Mouse (Mus musculus) neural tube, embryonic 13.5 days (tissue): ENCODE results near the gene Mrvi1. TPM values are rescaled to one million over a fixed set of nuclear protein-coding genes. Genes with fewer than 3 reads are reported as not detected.

Experiments
- ATAC-seq: fragments of 200-750 bp; cut with Nextera tagmentation; 2 replicates; pipeline ENCODE4 v1.8.0; 2017; ENCODE audit warnings: low read depth, mild to moderate bottlenecking, moderate TSS enrichment, moderate library complexity
- H3K27ac ChIP-seq: fragments of 300-500 bp; sonication (generic); replicated peaks from 2 replicates; pipeline ENCODE4 v1.5.1; 2015; ENCODE audit warnings: moderate library complexity, mild to moderate bottlenecking, inconsistent platforms
- H3K27me3 ChIP-seq: fragments of 300-500 bp; sonication (generic); 2 replicates; pipeline ENCODE4 v1.6.1; 2015; ENCODE audit warnings: mild to moderate bottlenecking, inconsistent platforms
- H3K36me3 ChIP-seq: fragments of 300-500 bp; sonication (generic); 2 replicates; pipeline ENCODE4 v1.6.1; 2015; ENCODE audit warnings: mild to moderate bottlenecking, inconsistent platforms
- H3K4me1 ChIP-seq: fragments of 300-500 bp; sonication (generic); replicated peaks from 2 replicates; pipeline ENCODE4 v1.6.1; 2015; ENCODE audit warnings: inconsistent platforms
- H3K4me2 ChIP-seq: fragments of 300-500 bp; sonication (generic); 2 replicates; pipeline ENCODE4 v1.6.1; 2015; ENCODE audit warnings: inconsistent platforms, mild to moderate bottlenecking, moderate library complexity
- H3K4me3 ChIP-seq: fragments of 300-500 bp; sonication (generic); 2 replicates; pipeline ENCODE4 v1.5.1; 2015; ENCODE audit warnings: mild to moderate bottlenecking, inconsistent platforms
- H3K9ac ChIP-seq: fragments of 300-500 bp; sonication (generic); 2 replicates; pipeline ENCODE4 v1.6.1; 2015; ENCODE audit warnings: moderate library complexity, mild to moderate bottlenecking, inconsistent platforms
- H3K9me3 ChIP-seq: fragments of 300-500 bp; sonication (generic); 2 replicates; pipeline ENCODE4 v1.6.1; 2016; ENCODE audit warnings: inconsistent platforms
- WGBS: fragments of 180-500 bp; shearing (Covaris S2); methylation state at CpG from one replicate; pipeline ENCODE4 v1.1.7; 2015; 5-methylcytosine and 5-hydroxymethylcytosine counted together
- polyA plus RNA-seq: library from polyadenylated mRNA; unstranded; fragments of >200 nt; fragmentation: Nextera tagmentation; extraction: Ambion mirVana; gene quantifications from 2 replicates; pipeline ENCODE4 v1.2.1, GENCODE M21; 2015

Mrvi1 gene
- polyA plus RNA-seq, 1 experiment from 2014 or later, result 1.5 TPM

DNA sequence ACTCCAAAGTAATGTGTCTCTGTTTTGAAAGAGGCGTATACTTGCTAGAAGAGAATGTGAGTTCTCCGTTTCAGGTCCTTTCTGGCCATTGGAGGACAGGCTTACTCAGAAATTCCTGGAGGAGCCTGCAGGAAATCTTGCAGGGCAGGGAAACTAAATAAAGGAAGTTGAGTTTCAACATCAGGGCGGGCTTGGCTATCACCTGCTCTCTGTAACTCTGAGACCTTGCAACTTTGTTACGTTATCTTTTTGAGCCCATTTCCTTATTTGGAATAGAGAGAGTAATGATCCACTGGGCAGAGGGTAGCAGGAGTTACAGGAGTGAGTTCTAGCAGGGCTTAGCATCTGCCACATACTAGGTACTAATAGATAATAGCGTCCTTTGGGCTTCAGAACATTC, 122.1 kb downstream of the Mrvi1 start:
- Histone ChIP-seq H3K27me3 (no peaks in the 10 kb centered on the region), H3K9me3 (no peaks in the 10 kb centered on the region), H3K9ac (no peak overlapping the region), H3K4me2 (no peak overlapping the region), H3K27ac (no peak overlapping the region), H3K4me1 (peaks cover 12% of the 10 kb centered on the region), H3K36me3 (no peaks in the 10 kb centered on the region), H3K4me3 (no peak overlapping the region)
- no peak for ATAC-seq
- 77% methylated on average over 5 of the region's 5 CpGs for WGBS

DNA sequence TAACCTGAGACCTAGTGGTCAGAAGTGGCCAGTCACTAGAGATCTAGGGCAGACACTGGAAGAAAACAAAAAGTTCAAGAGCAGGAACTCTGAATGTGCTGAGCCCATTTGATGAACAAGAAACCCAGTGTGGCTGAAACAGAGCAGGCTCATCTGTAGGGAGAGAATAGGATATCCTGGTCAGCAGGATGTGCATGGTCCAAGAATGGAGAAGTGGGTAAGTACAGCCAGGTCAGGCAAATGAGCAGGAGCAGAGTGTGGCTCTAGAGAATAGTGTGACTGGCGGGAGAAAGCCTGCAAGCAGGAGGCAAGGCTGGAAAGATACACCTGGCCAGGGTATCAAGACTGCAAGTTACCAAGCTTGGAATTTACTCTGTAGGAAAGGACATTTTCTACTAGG, 126.7 kb downstream of the Mrvi1 start:
- no peak overlapping the region for H3K4me2 ChIP-seq
- no peak overlapping the region for H3K27ac ChIP-seq
- ATAC-seq, result no peak
- no peak overlapping the region for H3K9ac ChIP-seq
- WGBS, result 95% methylated on average over 1 of the region's 1 CpGs
- H3K27me3 ChIP-seq, result no peaks in the 10 kb centered on the region
- no peaks in the 10 kb centered on the region for H3K9me3 ChIP-seq
- no peaks in the 10 kb centered on the region for H3K36me3 ChIP-seq
- H3K4me3 ChIP-seq, result no peak overlapping the region
- H3K4me1 ChIP-seq, result peaks cover 6% of the 10 kb centered on the region; the same call in 1 of the 2 replicates

DNA sequence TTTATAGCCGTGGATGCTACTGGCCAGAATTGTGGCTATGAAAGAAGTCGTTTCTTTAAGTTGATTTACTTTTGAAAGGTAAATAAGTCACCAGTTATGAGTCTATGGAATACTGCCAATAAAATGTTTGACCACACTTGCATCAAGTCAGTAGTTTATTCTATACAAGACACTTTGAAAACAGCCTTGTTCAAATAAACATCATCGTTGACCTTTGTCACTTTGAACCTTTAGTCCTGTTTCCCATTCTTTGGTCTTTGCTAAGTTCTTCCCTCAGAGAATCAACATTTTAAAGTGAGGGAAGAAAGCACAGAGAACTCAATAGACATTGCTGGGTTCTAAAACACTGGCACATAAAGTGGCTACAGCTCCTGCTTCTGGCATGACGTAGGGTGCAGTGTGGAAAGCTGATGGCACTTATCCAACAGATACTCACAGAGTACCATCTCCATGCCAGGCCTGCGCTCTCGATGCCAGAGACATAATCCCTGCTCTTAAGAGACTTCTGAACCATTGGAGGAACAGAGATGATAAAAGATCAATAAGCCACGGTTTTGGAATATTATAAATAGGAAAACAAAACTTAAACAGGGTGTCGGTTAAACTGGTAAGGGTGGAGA, 127.2 kb downstream of the Mrvi1 start:
- Histone ChIP-seq H3K27ac (no peak overlapping the region), H3K4me1 (peaks cover 6% of the 10 kb centered on the region; the same call in 1 of the 2 replicates), H3K9ac (no peak overlapping the region), H3K36me3 (no peaks in the 10 kb centered on the region), H3K4me3 (no peak overlapping the region), H3K9me3 (no peaks in the 10 kb centered on the region), H3K27me3 (no peaks in the 10 kb centered on the region), H3K4me2 (no peak overlapping the region)
- ATAC-seq, result no peak
- WGBS, result 77% methylated on average over 8 of the region's 8 CpGs

DNA sequence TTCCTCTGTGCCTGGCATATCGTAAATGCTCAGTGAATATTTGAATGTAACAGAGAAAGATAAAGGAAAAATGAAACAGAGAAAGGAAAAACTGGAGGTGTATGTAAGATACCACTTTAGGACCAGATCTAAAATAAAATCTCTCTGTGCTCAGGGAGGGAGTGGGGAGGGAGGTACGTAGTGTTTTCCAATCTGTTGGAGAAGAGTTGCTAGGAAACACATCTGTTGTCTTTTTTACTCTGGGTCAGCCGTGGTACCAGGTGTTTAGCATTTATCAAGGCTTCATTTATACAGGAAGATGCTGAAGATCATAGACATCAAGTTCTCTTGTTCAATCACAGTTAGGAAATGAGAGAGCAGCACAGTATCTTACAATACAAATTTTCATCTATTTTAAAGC, 127.7 kb downstream of the Mrvi1 start:
- H3K9me3 ChIP-seq, result no peaks in the 10 kb centered on the region
- peaks cover 6% of the 10 kb centered on the region; the same call in 1 of the 2 replicates for H3K4me1 ChIP-seq
- H3K4me3 ChIP-seq, result no peak overlapping the region
- H3K4me2 ChIP-seq, result no peak overlapping the region
- H3K36me3 ChIP-seq, result no peaks in the 10 kb centered on the region
- ATAC-seq, result no peak
- H3K27ac ChIP-seq, result no peak overlapping the region
- H3K9ac ChIP-seq, result no peak overlapping the region
- no peaks in the 10 kb centered on the region for H3K27me3 ChIP-seq
- 53% methylated on average over 3 of the region's 3 CpGs for WGBS

DNA sequence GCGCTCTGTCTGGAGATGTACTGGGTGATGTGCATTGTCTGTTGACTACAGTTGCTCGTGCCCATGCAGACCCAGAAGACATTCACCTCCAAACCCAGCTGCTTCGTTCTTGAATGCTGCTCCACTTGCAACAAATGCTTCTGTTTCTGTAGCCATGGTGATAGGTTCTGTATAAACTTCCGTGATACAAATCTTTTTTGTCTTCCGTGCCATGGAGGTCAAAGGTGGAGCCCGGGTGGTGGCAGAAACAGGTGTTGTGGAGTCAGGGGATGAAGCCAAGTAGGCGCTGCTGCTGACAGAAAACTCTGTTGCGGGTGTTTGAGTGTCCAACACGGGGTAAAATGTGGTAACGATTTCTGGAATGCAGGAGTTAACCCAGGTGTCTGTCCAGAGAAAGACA, 128.7 kb downstream of the Mrvi1 start:
- H3K4me1 ChIP-seq, result peaks cover 6% of the 10 kb centered on the region; the same call in 1 of the 2 replicates
- no peak overlapping the region for H3K9ac ChIP-seq
- ATAC-seq, result no peak
- no peak overlapping the region for H3K27ac ChIP-seq
- no peaks in the 10 kb centered on the region for H3K9me3 ChIP-seq
- H3K4me2 ChIP-seq, result no peak overlapping the region
- H3K36me3 ChIP-seq, result no peaks in the 10 kb centered on the region
- H3K27me3 ChIP-seq, result no peaks in the 10 kb centered on the region
- 75% methylated on average over 10 of the region's 10 CpGs for WGBS
- no peak overlapping the region for H3K4me3 ChIP-seq

DNA sequence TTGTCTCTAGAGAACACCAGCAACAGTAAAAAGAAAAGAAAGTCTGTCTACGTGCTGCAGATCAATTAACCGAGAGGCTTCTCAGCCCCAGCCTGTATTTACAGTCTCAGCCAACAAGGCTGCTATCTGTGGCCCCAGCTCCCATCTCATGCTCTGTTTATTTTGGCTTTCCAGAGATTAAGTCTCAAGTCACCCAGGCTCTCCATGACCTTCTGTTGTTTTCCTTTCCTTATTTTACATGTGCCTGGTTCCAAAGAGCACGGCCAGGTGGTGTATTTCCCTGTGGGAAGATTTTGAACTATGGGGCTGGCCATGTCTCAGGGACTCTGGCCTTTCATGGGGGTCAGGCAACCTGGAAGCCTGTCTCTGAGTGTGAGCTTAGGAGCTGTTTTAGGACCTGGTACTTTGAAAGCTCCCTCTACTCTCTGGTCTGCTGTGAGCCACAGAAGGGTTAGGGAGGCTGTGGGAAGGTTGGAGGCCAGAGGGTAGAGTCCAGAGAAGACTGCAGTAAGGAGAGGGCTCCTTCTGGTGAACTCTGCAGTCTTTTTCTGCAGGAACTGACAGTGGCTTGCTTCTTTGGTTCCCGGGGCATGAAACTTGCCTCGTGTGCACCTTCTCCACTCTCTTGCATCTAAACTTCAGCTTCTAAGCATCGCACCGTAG, 130.6 kb downstream of the Mrvi1 start:
- 81% methylated on average over 7 of the region's 7 CpGs for WGBS
- H3K4me2 ChIP-seq, result no peak overlapping the region
- no peak for ATAC-seq
- peaks cover 6% of the 10 kb centered on the region; the same call in 1 of the 2 replicates for H3K4me1 ChIP-seq
- no peak overlapping the region for H3K4me3 ChIP-seq
- H3K36me3 ChIP-seq, result no peaks in the 10 kb centered on the region
- no peak overlapping the region for H3K27ac ChIP-seq
- H3K9me3 ChIP-seq, result no peaks in the 10 kb centered on the region
- no peaks in the 10 kb centered on the region for H3K27me3 ChIP-seq
- H3K9ac ChIP-seq, result no peak overlapping the region

DNA sequence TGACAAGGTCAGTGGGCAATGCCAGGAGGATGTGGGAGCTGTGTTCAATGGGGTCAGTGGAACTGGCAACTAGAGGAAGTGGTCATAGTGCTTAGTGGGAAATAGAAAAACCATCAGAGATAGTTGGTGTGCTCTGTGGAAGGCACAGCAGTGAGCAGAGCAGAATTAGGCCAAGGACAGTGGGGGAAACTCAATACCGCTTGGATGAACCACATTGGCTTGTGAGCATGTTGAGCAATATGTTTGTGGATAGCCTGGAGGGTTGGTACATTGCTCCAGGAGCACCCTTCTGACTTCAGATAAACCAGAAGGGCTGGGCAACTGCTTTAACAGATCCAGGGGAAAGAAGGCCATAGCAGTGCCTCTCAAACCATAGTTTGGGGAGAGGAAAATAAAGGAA, 133.9 kb downstream of the Mrvi1 start:
- Histone ChIP-seq H3K4me1 (peaks cover 4% of the 10 kb centered on the region), H3K4me3 (no peak overlapping the region), H3K9me3 (no peaks in the 10 kb centered on the region), H3K4me2 (no peak overlapping the region), H3K27me3 (no peaks in the 10 kb centered on the region), H3K9ac (no peak overlapping the region), H3K36me3 (no peaks in the 10 kb centered on the region), H3K27ac (no peak overlapping the region)
- no peak for ATAC-seq
- WGBS, result 89% methylated on average over 1 of the region's 1 CpGs

DNA sequence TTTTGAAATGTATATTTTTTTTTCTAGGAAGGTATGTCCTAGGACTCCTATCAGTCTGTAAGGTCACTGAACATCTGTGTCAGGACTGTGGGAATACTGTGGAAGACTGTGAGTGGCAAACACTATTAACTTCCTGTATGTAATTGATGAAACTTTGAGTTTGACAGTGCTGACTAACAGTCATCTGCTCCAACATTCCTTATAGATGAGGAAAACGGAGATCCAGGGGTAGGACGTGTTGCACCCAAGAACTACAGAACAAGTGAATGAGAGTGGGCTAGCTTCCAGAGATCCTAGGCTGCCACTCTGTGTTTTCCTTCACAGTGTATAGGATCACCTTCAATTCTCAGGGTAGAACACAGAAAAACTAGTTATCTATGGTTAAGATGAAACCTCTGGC, 134.9 kb downstream of the Mrvi1 start:
- no peak overlapping the region for H3K9ac ChIP-seq

DNA sequence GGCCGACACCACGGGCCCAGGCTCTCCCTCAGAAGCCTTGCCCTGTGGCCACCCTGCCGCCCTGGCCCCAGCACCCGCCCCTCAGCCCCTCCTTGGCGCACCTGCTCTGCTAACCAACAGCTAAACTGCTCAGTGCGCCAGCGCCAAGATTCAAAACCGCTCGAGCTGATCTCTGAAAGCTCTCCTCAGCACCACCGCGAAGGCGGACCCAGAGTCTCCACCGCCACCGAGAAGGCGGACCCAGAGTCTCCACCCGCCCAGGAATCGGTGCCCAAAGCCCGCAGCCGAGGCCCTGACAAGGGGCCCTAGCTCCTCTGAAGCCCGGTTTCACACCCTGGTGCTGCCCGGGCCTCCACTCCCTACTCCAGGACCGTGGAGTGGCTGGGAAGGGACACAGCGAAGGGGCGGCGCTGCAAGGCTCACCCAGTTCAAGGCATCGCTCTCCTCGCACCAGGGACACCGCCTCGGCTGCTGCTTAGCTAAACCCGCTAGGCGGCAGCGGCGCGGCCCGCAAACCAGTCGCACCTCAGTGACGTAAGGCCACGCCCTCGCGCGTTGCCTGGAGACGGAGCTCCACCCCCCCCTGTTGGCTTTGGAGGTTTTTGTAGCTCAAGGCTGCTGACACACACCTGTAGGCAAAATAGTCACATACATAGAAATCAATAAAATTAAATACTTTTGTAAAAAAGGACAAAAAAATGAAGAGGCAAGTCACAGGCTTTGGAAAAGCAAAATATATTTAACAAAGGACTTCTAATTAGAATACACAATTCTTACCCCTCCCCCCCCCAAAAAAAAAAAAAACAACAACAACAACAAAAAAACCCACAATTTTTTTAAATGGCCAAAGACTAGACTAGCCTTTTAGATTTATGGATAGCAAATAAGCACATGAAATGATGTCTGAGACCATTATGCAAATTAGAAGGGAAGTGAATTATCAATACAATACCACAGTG, 138.1 kb downstream of the Mrvi1 start, which contains the start of gene Rnf141:
Rnf141 (minus strand) TSS at position 542 of the 959 bp plus-strand sequence.
- WGBS, result under 1% methylated on average over 42 of the region's 42 CpGs
- Histone ChIP-seq H3K4me3 (peak within 1 kb of the TSS; percentile 61), H3K27ac (peak within 1 kb of the TSS; percentile 83), H3K4me2 (peak within 1 kb of the TSS; percentile 71), H3K4me1 (peaks cover 6% of the 10 kb centered on the region), H3K9me3 (no peaks in the 10 kb centered on the region), H3K27me3 (no peaks in the 10 kb centered on the region), H3K36me3 (no peaks in the 10 kb centered on the region), H3K9ac (peak within 1 kb of the TSS; percentile 89)
- ATAC-seq, result peak; percentile 96

More for the DNA sequence above, 134.9 kb downstream of the Mrvi1 start:
- Histone ChIP-seq H3K4me1 (peaks cover 6% of the 10 kb centered on the region), H3K4me2 (no peak overlapping the region), H3K27ac (no peak overlapping the region), H3K36me3 (no peaks in the 10 kb centered on the region), H3K9me3 (no peaks in the 10 kb centered on the region), H3K27me3 (no peaks in the 10 kb centered on the region), H3K4me3 (no peak overlapping the region)
- ATAC-seq, result no peak
- WGBS, result 83% methylated on average over 2 of the region's 2 CpGs

DNA sequence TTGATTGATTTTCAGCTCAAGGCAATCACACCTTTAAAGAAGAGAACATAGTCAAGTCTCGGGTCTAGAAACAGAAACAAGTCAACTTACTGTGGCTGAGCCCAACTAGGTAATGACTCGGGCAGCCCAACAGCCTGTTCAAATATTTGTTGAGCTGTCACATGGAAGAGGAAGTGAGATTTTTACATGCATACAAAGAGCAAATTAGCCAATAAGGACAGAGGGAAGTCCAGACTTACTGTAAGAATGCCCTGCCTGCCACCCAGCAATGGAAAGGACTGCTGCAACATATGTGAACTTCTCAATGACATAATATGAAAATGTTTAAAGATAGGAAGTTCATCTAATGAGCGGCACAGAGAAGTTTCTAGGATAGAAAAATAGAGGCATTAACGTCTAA, 141.9 kb downstream of the Mrvi1 start:
- no peak for ATAC-seq
- H3K27me3 ChIP-seq, result no peaks in the 10 kb centered on the region
- H3K27ac ChIP-seq, result no peak overlapping the region
- peaks cover 4% of the 10 kb centered on the region; the same call in 1 of the 2 replicates for H3K36me3 ChIP-seq
- H3K9ac ChIP-seq, result no peak overlapping the region
- H3K4me2 ChIP-seq, result no peak overlapping the region
- no peaks in the 10 kb centered on the region for H3K9me3 ChIP-seq
- H3K4me1 ChIP-seq, result peaks cover 6% of the 10 kb centered on the region
- no peak overlapping the region for H3K4me3 ChIP-seq
- 84% methylated on average over 4 of the region's 4 CpGs for WGBS

DNA sequence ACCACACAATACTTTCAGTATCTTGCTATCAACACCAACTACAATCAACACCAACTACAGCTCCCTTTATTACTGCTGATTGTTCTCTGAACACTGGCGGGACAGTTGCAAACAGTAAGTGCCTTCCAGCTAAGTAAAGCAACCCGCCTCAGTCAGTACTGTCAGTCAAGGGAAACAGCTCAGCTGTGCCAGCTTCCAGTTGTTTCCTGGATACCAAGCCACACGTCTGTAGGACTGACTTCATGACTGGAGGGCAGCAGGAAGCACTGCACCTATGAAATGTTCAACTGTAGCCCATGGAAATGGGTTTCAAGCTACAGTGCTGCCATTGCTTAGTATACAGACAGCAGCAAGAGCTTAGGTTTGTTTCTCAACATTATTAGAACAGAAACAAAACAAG, 147.7 kb downstream of the Mrvi1 start:
- H3K9ac ChIP-seq, result no peak overlapping the region
- no peaks in the 10 kb centered on the region for H3K9me3 ChIP-seq
- H3K4me3 ChIP-seq, result no peak overlapping the region
- no peak overlapping the region for H3K4me2 ChIP-seq
- no peaks in the 10 kb centered on the region for H3K4me1 ChIP-seq
- peaks cover 30% of the 10 kb centered on the region for H3K36me3 ChIP-seq
- no peak for ATAC-seq
- WGBS, result 54% methylated on average over 3 of the region's 3 CpGs
- no peaks in the 10 kb centered on the region for H3K27me3 ChIP-seq
- H3K27ac ChIP-seq, result no peak overlapping the region

DNA sequence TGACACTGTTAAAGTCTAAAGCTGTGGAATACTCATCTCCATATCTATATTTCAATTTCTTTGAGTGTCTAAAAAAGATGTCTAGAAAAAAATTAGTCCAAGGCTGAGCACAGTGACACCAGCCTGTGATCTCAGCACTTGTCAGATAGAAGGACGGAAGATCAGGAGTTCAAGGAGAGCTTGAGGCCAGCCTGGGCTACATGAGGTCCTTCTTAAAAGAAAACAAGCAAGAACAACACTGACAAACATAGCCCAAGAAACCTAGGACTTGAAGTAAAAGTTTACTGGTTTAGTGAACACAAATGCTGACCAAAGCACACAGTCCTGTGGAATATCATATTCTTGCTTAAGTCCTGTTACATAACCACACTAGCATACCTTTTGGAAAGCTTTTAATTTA, 148.2 kb downstream of the Mrvi1 start:
- peaks cover 32% of the 10 kb centered on the region for H3K36me3 ChIP-seq
- ATAC-seq, result no peak
- no peak overlapping the region for H3K4me2 ChIP-seq
- no peaks in the 10 kb centered on the region for H3K27me3 ChIP-seq
- H3K4me3 ChIP-seq, result no peak overlapping the region
- H3K9me3 ChIP-seq, result no peaks in the 10 kb centered on the region
- H3K9ac ChIP-seq, result no peak overlapping the region
- H3K27ac ChIP-seq, result no peak overlapping the region
- no peaks in the 10 kb centered on the region for H3K4me1 ChIP-seq
- 93% methylated on average over 1 of the region's 1 CpGs for WGBS
